Mouse (Mus musculus): ENCODE results near the gene Rimbp3.

Rimbp3 gene

GRCm38 (mm10) chr16:17255270-17255669 lies 46.9 kb downstream of the Rimbp3 start:
- in situ Hi-C loops (cut with MboI, MseI), result no loop called here

DNA sequence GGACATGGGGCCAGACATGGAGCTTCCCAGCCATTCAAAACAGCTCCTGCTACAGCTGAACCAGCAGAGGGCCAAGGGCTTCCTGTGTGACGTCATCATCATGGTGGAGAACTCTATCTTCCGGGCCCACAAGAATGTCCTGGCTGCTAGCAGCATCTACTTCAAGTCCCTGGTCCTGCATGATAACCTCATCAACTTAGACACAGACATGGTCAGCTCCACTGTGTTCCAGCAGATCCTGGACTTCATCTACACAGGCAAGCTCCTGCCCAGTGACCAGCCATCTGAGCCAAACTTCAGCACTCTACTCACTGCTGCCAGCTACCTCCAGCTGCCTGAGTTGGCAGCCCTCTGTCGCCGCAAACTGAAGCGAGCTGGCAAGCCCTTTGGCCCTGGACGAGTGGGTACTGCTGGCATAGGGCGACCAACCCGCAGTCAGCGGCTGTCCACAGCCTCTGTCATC lies 49.0 kb downstream of the Rimbp3 start:
- in situ Hi-C loops (cut with MboI, MseI), result no loop called here

DNA sequence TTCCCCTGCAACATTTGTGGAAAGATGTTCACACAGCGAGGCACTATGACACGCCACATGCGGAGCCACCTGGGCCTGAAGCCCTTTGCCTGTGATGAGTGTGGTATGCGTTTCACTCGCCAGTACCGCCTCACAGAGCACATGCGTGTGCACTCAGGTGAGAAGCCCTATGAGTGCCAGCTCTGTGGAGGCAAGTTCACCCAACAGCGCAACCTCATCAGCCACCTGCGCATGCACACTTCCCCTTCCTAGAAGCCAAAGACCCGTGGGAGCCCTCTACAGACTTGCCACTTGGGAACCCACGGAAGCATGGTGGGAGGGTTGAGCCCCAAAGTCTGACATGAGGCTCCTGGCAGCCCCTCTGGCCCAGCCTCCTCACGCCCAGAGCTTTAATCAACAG lies 50.5 kb downstream of the Rimbp3 start:
- in situ Hi-C loops (cut with MboI, MseI), result no loop called here

DNA sequence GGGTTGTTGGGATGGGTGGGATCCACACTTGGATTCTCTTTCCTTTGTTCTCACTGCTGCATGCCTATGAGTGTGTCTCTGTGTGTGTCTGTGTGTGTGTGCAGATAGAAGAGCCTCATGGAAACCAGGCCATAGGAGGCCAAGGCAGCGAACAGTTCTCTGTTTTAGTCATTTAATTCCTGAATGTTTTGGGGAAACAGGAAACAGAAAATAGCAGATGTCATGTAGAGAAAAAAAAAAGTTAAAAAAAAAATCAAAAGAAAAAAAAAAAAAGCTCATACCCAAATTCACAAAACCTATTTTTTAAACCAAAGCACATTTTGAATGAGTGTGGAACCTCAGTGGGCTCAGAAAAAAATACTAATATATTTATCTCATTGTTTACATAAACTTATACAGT lies 52.9 kb downstream of the Rimbp3 start:
- in situ Hi-C loops (cut with MboI, MseI), result loop anchor here (10.0 kb wide), 1 partner anchor 1387 kb away; no protein-coding TSS in a partner anchor
